Mouse (Mus musculus): ENCODE data around the gene Vars2. TPM values are rescaled to one million over a fixed set of nuclear protein-coding genes. Genes with fewer than 3 reads are reported as not detected.

Gene Vars2
- total RNA-seq (2021): 10 to 100 TPM; 37.2 to 38.7 TPM
- long read RNA-seq, experiment 1, full-length matches to known transcripts: 31 of 40 reads
- long read RNA-seq, experiment 1, partial matches to known transcripts: 4 of 40 reads
- long read RNA-seq, experiment 1, other reads (novel, unspliced or antisense): 5 of 40 reads
- long read RNA-seq, experiment 2, full-length matches to known transcripts: 7 of 20 reads
- long read RNA-seq, experiment 2, partial matches to known transcripts: 11 of 20 reads
- long read RNA-seq, experiment 2, other reads (novel, unspliced or antisense): 2 of 20 reads

DNA sequence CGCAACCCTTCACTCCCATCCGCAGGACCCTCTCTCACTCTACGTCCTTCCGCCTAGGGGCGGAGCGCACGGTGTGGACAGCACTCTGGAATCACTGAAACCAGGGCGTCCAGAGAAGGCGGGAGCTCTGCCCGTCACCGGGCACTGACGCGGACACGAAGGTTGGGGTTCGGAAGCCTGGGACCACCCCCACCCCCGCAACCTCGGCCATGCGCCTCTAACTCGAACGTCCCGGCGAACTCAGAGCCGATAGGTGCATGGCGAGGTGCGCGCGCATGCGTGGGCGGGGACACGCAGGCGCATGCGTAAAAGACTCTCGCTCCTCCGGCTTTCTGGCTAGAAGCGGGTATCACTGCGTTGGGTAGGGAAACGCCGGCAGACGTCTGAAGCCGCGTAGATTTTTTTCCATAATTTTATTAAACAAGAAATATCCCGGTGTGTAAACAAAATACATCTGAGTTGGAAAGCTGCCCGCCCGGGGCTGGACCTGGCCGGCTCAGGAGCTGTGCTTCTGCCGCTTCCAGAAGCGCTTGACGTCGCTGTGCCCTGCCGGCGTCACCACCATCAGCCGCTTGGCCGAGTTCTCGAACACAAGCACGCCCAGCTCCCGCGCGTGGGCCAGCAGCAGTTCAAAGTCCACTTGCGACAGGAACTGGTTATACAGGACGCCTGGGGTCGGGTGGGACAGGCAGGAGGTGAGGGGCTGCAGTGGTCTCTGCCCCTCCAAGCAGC lies at the start of gene Vars2:
Vars2 (minus strand) TSS at position 259 of the 732 bp plus-strand sequence.
- DNase-seq (ENCODE audit: low spot score in 2 of 2): peak; percentile 97 to 98

GRCm38 (mm10) chr17:35717080-35717479 lies 49.7 kb upstream of the Vars2 start:
- no peak for DNase-seq (ENCODE audit: low spot score in 2 of 2)

DNA sequence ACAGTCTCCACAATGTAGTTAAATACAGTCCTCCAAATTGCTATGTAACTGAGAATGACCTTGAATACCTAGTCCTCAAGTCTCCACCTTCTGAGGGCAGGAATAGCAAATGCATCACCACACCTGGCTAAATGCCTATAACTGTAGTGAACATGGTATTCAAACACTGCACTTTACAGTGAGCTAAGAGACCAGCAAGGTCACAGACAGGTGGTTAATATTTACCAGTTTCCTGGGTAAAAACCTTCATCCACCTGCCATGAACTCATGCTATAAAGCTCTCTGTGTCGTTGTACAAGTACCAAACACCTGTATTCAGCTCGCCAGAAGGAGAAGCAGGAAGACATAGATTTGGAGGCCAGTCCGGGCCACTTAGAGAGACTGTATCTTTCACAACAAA lies 48.7 kb upstream of the Vars2 start:
- no peak for DNase-seq (ENCODE audit: low spot score in 2 of 2)

- no peak for DNase-seq (ENCODE audit: low spot score in 2 of 2)
Measured at GRCm38 (mm10) chr17:35710705-35711347, 43.4 kb upstream of the Vars2 start.

- DNase-seq (ENCODE audit: low spot score in 2 of 2): no peak
Measured at GRCm38 (mm10) chr17:35708611-35709010, 41.2 kb upstream of the Vars2 start.

- DNase-seq (ENCODE audit: low spot score in 2 of 2): no peak
Measured at GRCm38 (mm10) chr17:35707929-35708328, 40.5 kb upstream of the Vars2 start.

- DNase-seq (ENCODE audit: low spot score in 2 of 2): no peak
Measured at GRCm38 (mm10) chr17:35705836-35706235, 38.4 kb upstream of the Vars2 start.

- no peak for DNase-seq (ENCODE audit: low spot score in 2 of 2)
Measured at GRCm38 (mm10) chr17:35704621-35705464, 37.5 kb upstream of the Vars2 start, which contains the start of gene Ddr1. Gene Ddr1 (minus strand): TSS chr17:35704621.

GRCm38 (mm10) chr17:35703751-35704271 lies 36.4 kb upstream of the Vars2 start:
- DNase-seq (ENCODE audit: low spot score in 2 of 2): no peak

DNA sequence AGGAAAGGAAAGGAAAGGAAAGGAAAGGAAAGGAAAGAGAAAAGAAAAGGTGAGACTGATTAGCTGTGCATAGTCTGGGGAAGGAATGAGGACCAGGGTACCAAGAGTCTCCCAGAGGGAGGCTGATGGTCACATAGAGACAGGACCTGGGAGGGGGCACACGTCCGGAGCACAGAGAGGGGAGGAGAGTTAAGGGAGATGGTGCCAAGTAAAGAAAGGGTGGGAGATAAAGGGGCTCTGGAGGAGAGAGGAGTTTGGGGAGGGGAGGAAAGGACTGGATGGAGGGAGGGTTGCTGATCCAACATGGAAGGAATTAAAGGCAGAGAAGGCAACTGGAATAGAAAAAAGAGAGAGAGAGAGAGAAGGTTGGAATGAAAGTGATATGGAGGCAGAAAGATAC lies 35.7 kb upstream of the Vars2 start:
- no peak for DNase-seq (ENCODE audit: low spot score in 2 of 2)

- no peak for DNase-seq (ENCODE audit: low spot score in 2 of 2)
Measured at GRCm38 (mm10) chr17:35702605-35703004, 35.2 kb upstream of the Vars2 start.

DNA sequence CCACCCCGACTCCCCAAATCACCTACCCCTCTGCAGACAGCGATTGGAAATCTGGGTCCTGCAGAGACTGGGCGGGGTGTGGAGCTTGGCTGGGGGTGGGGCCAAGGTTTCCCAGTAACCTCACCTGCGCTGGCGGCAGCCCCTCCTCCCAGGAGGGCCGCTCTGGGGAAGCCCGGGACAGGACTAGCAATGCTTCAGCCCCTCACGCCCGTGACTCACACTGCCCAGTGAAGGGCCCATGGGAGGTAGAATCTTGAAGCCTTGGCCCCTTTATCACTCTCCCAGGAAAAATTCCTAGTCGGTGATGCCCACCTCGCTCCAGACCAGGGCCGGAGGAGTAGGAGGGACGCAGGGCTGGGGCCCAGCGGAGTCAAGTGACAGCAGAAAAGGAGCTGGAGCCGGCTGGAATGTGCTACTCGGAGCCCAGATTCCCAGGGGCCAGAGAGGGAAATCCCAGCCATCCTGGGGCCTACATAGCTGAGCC lies 34.6 kb upstream of the Vars2 start:
- DNase-seq (ENCODE audit: low spot score in 2 of 2): no peak

GRCm38 (mm10) chr17:35701203-35701977 lies 34.0 kb upstream of the Vars2 start:
- no peak for DNase-seq (ENCODE audit: low spot score in 2 of 2)

GRCm38 (mm10) chr17:35700371-35700961 lies 33.1 kb upstream of the Vars2 start:
- peak; percentile 77 to 78 for DNase-seq (ENCODE audit: low spot score in 2 of 2)

- peak; percentile 64 to 67 for DNase-seq (ENCODE audit: low spot score in 2 of 2)
Measured at GRCm38 (mm10) chr17:35699919-35700318, 32.5 kb upstream of the Vars2 start.

GRCm38 (mm10) chr17:35698501-35698883 lies 31.1 kb upstream of the Vars2 start:
- no peak for DNase-seq (ENCODE audit: low spot score in 2 of 2)

DNA sequence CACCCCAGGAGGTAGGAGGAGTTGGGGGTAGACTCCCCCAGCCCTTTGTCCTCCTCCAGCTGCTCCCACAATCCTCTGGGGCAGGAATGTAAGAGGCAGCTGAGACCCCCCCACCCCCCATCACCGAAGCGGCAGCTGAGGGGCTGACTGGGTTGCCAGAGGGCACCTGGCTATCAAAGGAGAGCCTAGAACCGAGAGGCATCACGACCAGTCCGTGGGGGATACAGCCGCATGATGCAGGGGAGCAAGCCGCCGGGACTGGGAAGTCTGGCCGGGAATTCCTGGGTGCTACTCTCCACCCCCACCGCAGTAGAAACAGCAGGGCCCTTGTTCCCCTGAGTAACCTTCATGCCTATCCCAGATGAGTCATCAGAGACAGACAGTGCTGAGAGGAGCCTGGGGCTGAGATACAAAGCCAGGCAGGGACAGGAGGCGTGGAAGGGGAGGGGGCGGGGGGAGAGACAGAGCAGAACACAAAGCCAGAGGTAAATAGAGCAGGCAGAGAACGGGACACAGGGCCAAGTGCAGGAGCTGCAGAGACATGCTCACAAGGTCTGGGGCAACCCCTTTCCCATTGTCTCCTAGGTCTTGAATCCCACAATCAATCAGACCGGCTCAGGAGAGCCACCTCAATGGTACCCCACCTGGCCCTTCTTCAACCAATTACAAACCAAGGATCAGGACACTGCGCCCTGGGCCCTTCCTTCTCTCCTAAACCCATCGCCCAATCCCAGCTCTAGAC lies 30.5 kb upstream of the Vars2 start:
- DNase-seq (ENCODE audit: low spot score in 2 of 2): peak in 1 of 2 experiments; percentile 28

DNA sequence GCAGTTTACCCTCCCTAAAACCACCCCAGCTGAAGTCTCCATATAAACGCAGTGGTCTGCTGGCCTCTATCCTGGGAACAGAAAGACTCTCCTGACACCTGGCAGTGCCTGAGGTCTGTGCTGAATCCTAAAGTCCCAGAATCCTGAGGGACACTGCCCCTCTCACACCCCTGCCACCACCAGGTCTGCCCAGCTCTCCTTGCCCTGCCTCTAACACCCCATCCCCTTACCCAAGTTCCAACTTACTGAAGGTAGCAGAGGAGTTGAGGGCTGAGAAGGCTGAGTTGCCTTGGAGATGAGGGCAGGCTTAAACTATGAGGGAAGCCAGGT lies 30.0 kb upstream of the Vars2 start:
- DNase-seq (ENCODE audit: low spot score in 2 of 2): no peak

DNA sequence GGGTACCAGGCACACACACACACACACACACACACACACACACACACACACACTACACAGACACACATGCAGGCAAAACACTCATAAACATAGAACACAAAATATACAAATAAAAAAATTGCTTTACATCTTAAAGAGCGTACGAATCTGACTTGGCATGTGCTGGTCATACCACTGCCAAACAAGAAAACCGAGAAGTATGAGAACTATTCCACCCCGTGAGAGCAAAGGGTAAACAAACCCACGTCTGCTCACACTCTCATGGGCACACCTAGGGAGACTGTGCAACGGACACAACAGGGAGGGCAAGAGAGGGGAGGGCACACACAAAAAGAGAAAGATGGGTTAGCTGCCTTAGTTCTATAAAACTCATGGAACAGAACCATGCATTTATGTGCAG lies 29.3 kb upstream of the Vars2 start:
- no peak for DNase-seq (ENCODE audit: low spot score in 2 of 2)

Data from adrenal gland, adult 18-20 months (tissue).